Mouse (Mus musculus) thymus, postnatal 0 days (tissue): Measurements from ENCODE around the gene Nlrp6. TPM values are rescaled to one million over a fixed set of nuclear protein-coding genes. Genes with fewer than 3 reads are reported as not detected.
"Not testable (repeated sequence)": the region's sequence is repeated elsewhere in the genome, so short reads cannot be mapped to it uniquely, and the experiment has no call there.

Experiments used
- DNase-seq: peaks from one replicate; pipeline ENCODE4 v3.0.0-alpha.2; 2015; ENCODE audit warnings: low spot score
- polyA plus RNA-seq: library from polyadenylated mRNA; unstranded; fragments of >200 nt; fragmentation: Nextera tagmentation; extraction: Ambion mirVana; gene quantifications from 2 replicates; pipeline ENCODE4 v1.2.1, GENCODE M21; 2015

The Nlrp6 gene
- polyA plus RNA-seq, 1 experiment from 2014 or later = 0.74 TPM

DNA sequence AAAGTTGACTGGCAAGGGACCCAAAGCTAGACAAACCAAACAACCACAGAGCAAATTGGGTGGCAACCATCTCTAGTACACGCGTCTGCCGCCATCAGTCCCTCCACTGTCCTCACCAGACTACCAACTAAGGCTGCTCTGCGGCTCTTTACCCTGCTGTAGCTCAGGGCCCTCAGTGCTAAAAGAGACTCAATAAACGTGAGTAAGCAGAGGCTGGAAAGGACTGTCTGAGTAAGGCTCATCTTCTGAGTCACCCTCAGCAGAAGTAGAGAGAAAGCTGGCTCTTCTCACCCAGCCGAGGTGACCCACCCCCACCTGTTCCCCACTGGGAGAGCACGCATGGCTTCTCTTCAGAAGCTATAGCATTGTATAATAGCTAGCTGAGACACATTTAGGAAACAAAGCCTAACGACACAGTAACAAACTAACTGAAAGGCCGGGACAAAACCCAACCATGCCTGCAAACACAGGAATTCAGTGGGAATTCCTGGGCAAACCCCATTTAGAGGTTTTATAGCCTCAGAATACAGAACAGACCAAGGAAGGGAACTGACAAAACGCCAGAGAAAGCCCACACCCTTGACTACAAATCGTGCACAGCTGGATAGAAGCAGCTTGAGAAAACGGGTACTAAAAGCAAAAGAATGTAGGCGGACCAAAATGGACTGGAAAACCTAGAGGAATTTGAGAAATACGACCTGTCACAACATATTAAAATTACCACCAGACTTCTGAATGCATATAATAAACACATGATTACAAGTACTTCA lies 52.9 kb downstream of the Nlrp6 start:
- DNase-seq = no peak

DNA sequence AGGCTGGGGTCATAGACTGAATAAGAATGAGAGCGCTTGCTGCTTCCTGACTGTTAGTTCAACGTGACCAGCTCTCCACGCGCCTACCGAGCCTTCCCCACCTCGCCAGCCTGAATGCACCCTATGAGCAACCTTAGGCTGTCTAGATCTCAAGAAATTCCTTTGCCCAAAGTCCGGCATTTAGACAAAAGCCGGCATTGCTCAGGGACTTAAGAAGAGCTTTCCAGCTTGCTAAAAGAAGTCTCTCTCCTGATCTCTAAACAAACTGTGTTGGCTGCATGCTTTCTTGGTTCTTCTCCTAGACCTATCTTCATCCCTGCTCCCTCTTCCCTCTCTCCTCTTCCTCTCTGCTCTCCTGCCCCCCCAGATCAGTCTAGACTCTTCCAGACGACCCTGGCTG lies 54.2 kb downstream of the Nlrp6 start:
- DNase-seq = no peak

DNA sequence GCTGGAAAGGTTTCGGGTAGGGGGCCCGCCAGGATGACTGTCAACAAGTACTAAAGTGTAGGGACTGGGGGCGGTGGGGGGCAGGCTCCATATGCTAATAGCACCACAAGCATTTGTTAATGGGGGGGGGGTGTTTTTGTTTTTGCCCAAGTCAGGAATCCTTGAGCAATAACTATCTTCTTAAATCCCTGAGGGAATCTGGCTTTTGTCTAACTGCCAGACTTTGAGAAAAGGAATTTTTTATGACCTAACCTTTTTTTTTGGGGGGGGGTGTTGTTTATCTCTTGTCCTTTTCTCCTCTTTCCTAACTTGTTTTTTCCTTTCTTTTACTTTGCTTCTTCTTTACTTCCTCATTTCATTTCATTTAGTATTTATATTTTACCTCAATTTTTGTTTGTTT lies 54.8 kb downstream of the Nlrp6 start:
- DNase-seq = no peak

DNA sequence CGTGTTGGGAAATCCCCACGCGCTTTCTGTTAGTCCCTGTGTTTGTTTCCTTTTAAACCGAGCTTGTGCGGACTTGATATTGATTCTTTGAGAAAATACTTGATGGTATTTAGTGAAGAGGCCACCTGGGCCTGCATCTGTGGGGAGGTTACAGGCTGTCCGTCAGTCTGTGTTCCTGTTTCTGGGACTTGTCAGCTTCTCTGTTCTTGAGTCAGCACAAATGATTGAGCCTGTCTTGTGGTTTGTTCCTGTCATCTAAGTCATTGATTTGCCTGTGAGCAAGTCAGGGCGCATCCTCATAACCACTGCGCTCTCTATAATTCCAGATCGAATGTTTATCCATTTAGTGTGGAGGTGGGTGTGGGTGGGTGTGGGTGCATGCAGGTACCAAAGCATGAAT lies 56.0 kb downstream of the Nlrp6 start:
- not testable (repeated sequence) for DNase-seq

Other genes with a start within 250 kb of the Nlrp6 start
- gene Olfr45, start 239.0 kb upstream of the Nlrp6 start, polyA plus RNA-seq = not detected in 2 replicates
- gene Olfr541, start 223.6 kb upstream of the Nlrp6 start, polyA plus RNA-seq = not detected in 2 replicates
- gene Cyp2e1, start 157.2 kb upstream of the Nlrp6 start, polyA plus RNA-seq = 0.13 and 0.18 TPM in 2 replicates
- 0.61 and 0.84 TPM in 2 replicates for gene Syce1, start 133.1 kb upstream of the Nlrp6 start, polyA plus RNA-seq
- gene Zfp941, start 98.7 kb upstream of the Nlrp6 start, polyA plus RNA-seq = 0.49 and 0.57 TPM in 2 replicates
- 3.6 and 4.0 TPM in 2 replicates for gene Urah, start 85.9 kb upstream of the Nlrp6 start, polyA plus RNA-seq
- 2.0 and 2.2 TPM in 2 replicates for gene Scgb1c1, start 75.4 kb upstream of the Nlrp6 start, polyA plus RNA-seq
- gene Odf3, start 73.1 kb upstream of the Nlrp6 start, polyA plus RNA-seq = not detected in 2 replicates
- gene Gm45785, start 64.6 kb upstream of the Nlrp6 start, polyA plus RNA-seq = not detected in 2 replicates
- gene Ric8a, start 63.9 kb upstream of the Nlrp6 start, polyA plus RNA-seq = 70.6 and 78.5 TPM in 2 replicates
- gene Bet1l, start 63.3 kb upstream of the Nlrp6 start, polyA plus RNA-seq = 42.8 and 52.4 TPM in 2 replicates
- 274 and 296 TPM in 2 replicates for gene Psmd13, start 38.9 kb upstream of the Nlrp6 start, polyA plus RNA-seq
- 17.5 and 19.4 TPM in 2 replicates for gene Sirt3, start 38.6 kb upstream of the Nlrp6 start, polyA plus RNA-seq
- 1.9 and 3.2 TPM in 2 replicates for gene Cox8b, start 20.5 kb upstream of the Nlrp6 start, polyA plus RNA-seq
- 15.5 and 18.6 TPM in 2 replicates for gene Pgghg, start 20.5 kb downstream of the Nlrp6 start, polyA plus RNA-seq
- 0.39 and 0.63 TPM in 2 replicates for gene Ifitm5, start 29.4 kb downstream of the Nlrp6 start, polyA plus RNA-seq
- gene Gm45717, start 35.0 kb downstream of the Nlrp6 start, polyA plus RNA-seq = not detected in 2 replicates
- 443 and 459 TPM in 2 replicates for gene Ifitm2, start 35.1 kb downstream of the Nlrp6 start, polyA plus RNA-seq
- 109 and 131 TPM in 2 replicates for gene Ifitm1, start 46.3 kb downstream of the Nlrp6 start, polyA plus RNA-seq
- 987 and 1,033 TPM in 2 replicates for gene Ifitm3, start 89.9 kb downstream of the Nlrp6 start, polyA plus RNA-seq
- 0.73 and 0.95 TPM in 2 replicates for gene Ifitm6, start 97.0 kb downstream of the Nlrp6 start, polyA plus RNA-seq
- gene Gm17387, start 108.2 kb downstream of the Nlrp6 start, polyA plus RNA-seq = not detected in 2 replicates
- 2.0 and 2.5 TPM in 2 replicates for gene B4galnt4, start 140.2 kb downstream of the Nlrp6 start, polyA plus RNA-seq
- 45.1 and 47.8 TPM in 2 replicates for gene Pkp3, start 157.3 kb downstream of the Nlrp6 start, polyA plus RNA-seq
- 45.9 and 51.9 TPM in 2 replicates for gene Sigirr, start 179.7 kb downstream of the Nlrp6 start, polyA plus RNA-seq
- gene Ano9, start 196.9 kb downstream of the Nlrp6 start, polyA plus RNA-seq = 0.18 and 0.33 TPM in 2 replicates
- 25.5 and 28.8 TPM in 2 replicates for gene Ptdss2, start 201.5 kb downstream of the Nlrp6 start, polyA plus RNA-seq